Mouse (Mus musculus) right cerebral cortex, adult 2 months (tissue): ENCODE measurements around the gene Samd14.
A peak's percentile ranks its signal among the peaks of the same experiment; 100 is the strongest.
"Not testable (repeated sequence)": the region's sequence is repeated elsewhere in the genome, so short reads cannot be mapped to it uniquely, and the experiment has no call there.

Experiments used
- DNase-seq, 2 experiments: peaks; one replicate each; pipeline ENCODE4 v3.0.0; 2021 to 2022; ENCODE audit warnings: low spot score in 2 of 2

Gene Samd14

GRCm38 (mm10) chr11:95006038-95006437 is 3.6 kb upstream of the Samd14 start:
- no peak for DNase-seq

GRCm38 (mm10) chr11:95006525-95007219 is 3.0 kb upstream of the Samd14 start:
- peak; percentile 63 to 68 for DNase-seq

- DNase-seq: no peak
Observed at GRCm38 (mm10) chr11:95007418-95007817, 2.3 kb upstream of the Samd14 start.

GRCm38 (mm10) chr11:95008661-95009628 is 734 bp upstream of the Samd14 start:
- DNase-seq: no peak

GRCm38 (mm10) chr11:95010141-95010739 is 561 bp downstream of the Samd14 start:
- DNase-seq: no peak

GRCm38 (mm10) chr11:95010841-95011403 is 1.2 kb downstream of the Samd14 start:
- DNase-seq: not testable (repeated sequence)

GRCm38 (mm10) chr11:95011416-95011815 is 1.7 kb downstream of the Samd14 start:
- no peak for DNase-seq

- DNase-seq: no peak
Observed at GRCm38 (mm10) chr11:95012075-95012474, 2.4 kb downstream of the Samd14 start.

- no peak for DNase-seq
Observed at GRCm38 (mm10) chr11:95012487-95012886, 2.8 kb downstream of the Samd14 start.

GRCm38 (mm10) chr11:95015484-95015883 is 5.8 kb downstream of the Samd14 start:
- DNase-seq: no peak

GRCm38 (mm10) chr11:95022237-95022992 is 12.7 kb downstream of the Samd14 start:
- DNase-seq: no peak

- DNase-seq: no peak
Observed at GRCm38 (mm10) chr11:95023481-95023880, 13.8 kb downstream of the Samd14 start.

GRCm38 (mm10) chr11:95024439-95025184 is 14.9 kb downstream of the Samd14 start:
- no peak for DNase-seq

GRCm38 (mm10) chr11:95025227-95026012 is 15.7 kb downstream of the Samd14 start:
- DNase-seq: no peak

- DNase-seq: no peak
Observed at GRCm38 (mm10) chr11:95026090-95026542, 16.4 kb downstream of the Samd14 start.

- DNase-seq: no peak
Observed at GRCm38 (mm10) chr11:95026849-95027248, 17.2 kb downstream of the Samd14 start.

GRCm38 (mm10) chr11:95027850-95028470 is 18.3 kb downstream of the Samd14 start:
- no peak for DNase-seq

GRCm38 (mm10) chr11:95032945-95033344 is 23.3 kb downstream of the Samd14 start:
- DNase-seq: no peak

- DNase-seq: no peak
Observed at GRCm38 (mm10) chr11:95033617-95034016, 23.9 kb downstream of the Samd14 start.
